Mouse (Mus musculus): ENCODE data around the gene Ranbp17.

Gene Ranbp17

DNA sequence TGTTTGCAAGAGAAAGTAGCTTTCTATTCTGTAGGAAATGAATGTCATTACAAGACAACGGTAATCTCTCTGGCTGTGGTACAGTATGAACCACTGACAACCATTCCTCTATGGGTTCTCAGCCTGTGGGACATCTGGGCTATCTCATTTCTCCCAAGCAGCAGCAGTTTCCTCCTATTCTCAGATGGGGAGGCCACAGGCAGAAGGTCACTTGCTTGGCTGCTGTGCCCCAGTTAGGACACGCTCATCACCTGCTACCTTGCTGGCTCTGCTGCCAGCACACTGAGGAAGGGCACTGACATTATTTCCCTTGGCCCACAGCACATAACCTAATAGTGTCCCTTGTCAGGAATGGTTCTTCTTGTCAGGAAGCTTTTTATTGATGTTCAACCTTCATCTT lies 285.4 kb downstream of the Ranbp17 start:
- no peak for DNase-seq

DNA sequence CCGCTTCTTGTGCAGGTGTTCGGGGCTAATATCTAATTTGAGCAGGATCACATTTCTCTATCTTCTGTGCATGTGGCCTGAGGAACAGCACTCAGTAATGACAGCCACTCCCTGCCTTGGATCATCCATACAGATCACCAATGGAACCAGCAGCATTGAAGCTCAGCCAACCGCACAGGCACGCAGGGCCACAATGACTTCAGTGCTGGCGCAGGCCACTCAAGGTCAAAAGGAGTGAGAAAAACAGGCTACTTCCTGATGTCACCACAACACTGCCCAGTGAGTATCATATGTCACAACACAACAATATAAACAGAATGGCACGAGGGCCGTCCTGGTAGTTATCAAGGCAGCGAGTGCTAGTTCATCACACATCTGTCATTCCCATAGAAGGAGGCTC lies 287.0 kb downstream of the Ranbp17 start:
- DNase-seq = no peak

DNA sequence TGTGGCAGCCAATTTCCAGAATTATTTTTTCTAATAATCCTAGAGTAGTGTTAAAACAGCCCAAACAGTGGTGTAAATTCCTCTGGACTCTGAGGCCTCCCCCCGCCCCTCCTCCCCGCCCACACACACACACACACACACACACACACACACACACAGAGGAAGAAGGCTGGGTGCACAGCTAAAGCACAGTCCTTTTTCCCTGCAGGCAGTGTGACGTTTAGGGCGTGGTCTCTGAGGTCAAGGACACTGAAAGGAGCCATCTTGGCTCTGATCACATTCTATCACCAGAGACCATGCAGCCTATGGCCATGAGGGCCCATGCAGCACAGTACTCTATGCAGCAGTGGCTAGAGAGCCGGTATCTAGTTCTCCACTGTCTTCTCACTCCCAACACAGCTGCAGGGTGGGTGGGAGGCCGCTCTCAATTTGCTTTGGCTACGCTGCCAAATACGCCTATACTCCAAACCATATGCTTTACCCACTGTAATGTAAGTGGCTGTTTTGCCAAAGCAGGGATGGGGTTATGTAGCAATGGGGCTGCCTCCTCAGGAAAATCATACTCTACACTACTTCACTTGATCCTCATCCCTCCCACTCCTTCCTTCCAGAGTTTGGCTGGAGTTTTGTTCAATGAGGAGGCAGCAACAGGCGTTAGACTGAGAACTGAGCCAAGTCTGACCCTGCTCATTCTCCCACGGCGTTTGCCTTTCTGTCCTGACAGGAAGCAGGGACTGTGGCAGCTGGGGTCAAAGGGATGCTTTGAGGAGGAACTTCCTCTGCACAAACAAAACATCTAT lies 291.8 kb downstream of the Ranbp17 start:
- DNase-seq = no peak

DNA sequence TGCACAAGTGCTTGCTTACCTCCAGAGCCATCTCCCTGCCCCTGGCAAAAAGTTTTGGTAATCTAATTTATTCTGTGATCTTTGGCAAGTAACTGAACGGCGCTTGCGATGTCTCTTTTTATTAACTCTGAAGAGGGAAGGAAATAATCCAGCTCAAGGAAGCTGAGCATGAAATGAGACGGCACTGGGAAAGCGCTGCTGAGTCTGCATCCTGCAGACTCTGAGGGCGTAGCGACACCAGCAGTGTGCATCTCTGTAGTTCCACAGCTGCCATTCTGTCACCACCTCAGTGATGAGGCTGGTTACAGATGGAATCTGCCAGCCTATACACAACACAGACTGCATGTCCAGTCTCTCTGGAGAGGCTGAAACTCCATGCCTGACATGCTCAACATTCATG lies 292.8 kb downstream of the Ranbp17 start:
- DNase-seq = no peak

DNA sequence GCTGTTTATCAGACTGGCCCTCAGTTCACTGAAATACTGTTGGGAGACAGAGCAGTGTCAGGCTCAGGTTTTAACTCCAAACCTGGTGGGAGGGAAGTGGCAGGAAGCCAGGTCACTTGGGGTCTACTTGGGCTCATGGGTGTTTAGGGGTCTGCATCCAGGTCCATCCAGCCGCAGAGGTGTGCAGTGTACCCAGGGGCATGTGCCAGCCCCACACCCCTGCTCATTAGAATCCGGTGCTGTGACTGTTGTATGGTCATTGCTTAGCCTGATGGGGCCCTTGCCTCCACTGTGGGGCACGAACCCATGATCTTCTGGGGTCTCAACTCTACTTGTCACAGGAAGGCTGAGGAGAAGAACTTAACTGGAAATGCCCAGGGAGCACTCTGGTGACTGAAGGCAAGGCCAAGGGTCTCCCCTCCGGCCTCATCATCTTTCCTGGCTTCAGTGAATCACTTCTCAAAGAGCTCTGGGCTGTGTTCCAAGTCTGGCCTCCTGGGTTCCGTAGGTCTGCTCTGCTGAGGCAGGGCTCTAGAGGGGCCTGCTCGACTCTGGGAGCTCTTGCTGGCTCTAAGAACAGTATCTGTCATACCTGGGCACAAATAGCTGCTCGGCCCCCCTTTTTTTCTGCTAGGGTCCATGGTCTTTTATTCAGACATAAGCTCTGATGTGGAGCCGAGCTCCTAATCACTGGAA lies 296.0 kb downstream of the Ranbp17 start:
- DNase-seq = no peak

DNA sequence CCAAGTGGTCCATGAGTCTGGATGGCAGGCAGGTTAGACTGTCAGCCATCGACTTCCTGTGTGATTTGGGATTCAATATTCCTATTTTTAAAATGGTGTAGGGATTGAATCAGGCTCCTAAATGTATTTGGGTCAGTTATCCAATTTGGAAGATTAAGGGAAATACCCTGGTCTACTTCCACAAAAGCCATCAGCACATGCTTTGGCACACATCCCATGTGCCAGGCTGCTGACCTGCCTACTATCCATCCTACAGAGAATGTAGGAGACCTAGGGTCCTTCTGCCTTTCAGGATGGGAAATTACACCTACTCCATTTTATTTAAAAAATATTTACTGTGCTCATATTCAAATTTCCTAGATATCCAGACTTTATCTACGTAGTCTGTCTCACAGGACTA lies 306.1 kb downstream of the Ranbp17 start:
- no peak for DNase-seq

DNA sequence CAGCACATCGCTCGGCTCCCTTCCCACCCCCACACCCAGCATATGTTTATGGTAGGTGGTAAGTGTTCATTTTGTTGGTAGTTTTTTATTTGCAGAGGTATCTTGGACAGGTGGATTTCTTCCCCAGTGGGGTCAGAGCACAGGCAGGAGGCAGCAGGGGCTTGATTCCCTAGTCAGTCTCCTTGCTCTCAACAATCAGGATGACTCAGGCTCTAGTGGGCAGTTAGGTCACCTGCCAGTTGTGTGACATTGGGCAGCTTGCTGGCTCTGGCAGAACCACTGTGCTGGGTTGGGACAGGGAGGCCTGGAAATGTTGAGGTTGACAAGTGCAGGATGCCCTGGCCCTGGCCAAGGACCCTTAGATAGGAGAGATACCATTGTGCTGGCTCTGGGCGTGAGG lies 308.6 kb downstream of the Ranbp17 start:
- no peak for DNase-seq

DNA sequence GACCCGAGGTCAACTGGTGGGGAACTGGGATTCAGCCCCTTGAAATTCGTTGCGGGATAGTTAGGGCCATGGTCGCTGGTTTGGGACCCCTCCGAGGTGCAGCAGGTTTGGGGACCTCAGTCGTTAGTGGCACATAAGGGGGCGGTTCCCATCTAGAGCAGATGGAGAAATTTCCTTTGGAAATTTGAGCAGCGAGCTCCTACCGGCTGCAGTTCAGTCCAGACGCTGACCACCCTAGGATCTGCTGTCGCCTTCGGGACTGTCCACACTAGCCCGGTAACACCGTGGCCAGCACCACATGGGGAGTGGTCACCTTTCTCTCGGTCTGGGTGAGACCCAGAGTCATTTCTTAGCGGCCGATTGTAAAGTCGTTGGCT lies 309.2 kb downstream of the Ranbp17 start:
- DNase-seq = no peak

DNA sequence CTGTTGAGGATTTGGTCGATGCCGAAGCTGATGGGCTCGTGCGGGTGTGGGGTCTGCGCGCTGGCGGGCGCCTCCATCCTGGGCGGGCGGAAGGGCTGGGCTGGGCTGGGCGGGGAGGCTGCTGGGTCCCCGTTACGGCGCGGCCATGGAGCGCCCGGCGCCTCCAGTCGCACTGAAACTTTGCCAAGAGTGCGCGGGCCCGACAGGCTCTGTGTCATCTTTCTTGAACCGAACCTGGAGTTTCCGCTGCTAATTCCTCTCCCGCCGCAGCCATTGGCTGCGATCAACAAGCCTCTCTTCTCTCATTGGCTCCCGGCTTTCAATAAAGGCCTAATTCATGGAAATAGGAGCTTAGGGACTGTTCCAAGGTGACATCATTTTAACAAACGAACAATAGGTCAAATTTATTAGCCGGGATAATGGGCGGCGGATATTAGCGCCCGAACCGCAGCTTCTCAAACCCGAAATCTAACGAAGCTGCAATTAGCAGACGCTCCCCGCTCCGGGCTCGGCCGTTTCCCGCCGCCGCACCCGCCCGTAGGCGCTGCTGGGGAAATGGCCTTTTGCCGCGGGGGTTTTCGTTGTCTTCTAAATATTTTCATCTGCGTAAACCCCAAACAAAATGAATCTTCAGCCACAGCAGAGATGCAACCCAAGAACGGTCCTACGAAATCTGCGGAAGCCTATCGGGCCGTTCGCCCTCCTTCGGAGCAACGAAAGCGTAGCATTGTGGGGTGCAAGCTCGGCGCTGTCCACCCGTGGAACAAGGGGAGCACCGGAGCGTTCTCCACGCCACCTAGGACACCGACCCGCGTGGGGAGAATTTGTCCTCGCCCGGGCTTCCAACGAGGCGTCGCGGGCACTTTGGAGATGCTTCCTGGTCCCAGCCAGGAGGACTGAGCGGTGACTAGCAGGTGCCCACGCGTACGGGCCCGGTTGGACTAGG lies 309.9 kb downstream of the Ranbp17 start, which contains the start of gene Tlx3:
TSS of gene Tlx3 (minus strand) at position 207 of the 946 bp plus-strand sequence.
- no peak for DNase-seq

DNA sequence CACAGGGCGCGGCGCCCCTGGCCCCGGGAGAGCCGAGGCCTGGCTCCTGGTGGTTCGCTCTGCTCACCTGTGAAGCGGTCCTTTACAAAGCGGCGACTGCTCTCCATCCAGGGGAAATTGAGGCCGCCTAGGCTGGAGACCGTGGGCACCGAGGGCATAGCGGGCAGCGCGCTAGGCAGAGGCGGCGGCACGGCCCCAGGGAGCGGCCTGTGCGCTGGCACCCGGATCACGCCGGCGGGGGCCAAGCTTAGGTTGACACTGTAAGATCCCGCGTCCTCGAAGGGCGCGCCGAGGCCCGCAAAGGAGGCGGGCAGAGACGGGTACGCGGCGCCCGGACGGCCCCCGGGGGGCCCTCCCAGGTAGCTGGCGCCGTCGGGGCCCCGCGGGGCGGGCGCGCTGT lies 310.6 kb downstream of the Ranbp17 start:
- no peak for DNase-seq

DNA sequence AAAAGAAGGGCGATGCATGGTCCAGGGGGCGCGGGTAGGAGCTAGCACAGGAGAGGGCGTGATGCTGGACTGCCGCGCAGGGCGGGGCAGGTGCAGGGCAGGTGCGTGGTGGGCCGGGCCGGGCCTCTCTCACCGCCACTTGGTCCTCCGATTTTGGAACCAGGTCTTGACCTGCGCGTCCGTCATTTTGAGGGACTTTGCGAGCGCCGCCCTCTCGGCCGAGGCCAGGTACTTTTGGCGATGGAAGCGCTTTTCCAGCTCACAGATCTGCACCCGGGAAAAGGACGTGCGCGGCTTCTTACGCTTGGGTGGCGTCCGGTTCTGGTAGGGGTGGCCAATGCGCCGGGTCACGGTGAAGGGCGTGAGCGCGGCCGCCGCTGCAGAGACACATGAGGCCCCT lies 311.2 kb downstream of the Ranbp17 start:
- no peak for DNase-seq

DNA sequence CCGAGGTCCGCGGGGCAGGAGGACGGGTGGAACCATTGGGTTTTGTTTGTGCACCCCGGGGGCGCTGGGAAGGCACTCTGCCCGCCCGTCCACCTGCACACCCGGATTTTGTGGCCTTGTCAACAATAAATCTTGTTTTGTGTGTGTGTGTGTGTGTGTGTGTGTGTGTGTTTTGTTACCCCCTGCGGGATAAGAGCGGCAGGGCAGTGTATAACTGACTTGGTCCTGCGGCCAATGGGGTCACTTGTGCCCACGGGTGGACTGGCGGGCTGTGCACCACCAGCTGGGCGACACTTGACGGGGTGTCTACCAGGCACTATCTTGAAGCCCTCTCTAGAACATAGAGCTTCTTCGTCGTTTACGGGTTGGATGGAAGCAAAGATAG lies 311.9 kb downstream of the Ranbp17 start:
- DNase-seq = no peak

DNA sequence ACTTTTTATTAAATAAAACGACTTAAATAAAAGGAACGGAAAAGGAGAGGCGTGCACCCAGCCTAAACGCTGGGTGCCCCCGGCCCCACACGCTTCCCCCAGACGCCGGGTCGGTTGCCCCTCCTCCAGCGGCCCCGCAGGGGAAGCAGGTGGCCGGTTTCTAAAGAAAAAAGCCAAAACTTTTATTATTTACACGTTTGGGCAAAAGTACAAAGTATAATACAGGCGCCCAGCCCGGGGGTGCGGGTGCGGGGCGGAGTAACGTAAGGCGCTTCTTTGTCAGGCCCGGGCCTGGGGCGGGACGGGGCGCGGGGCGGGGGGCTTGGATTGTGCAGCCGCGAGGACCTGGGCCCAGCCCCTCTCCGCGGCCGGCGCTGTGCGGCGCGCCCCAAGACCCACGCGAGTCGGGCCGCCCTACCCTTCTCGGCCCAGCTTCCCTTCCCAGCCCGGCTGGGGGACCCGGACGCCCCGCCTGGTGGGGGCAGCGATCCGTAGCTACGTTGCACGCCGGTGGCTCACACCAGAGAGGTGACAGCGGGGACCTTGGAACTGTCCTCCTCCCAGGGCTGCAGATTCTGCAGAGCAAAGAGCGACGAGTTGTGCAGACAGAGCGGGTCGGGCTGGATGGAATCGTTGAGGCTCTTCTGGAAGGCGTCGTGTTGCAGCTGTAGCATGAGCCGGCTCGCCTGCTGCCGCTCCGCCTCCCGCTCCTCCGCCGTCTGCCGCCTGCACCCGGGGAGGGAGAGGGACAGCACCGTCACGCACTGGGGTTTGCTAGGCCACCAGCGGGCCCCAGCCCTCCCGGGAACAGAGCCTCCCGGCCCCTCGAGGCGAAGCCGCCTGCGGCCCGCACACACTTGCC lies 312.6 kb downstream of the Ranbp17 start:
- DNase-seq = no peak

DNA sequence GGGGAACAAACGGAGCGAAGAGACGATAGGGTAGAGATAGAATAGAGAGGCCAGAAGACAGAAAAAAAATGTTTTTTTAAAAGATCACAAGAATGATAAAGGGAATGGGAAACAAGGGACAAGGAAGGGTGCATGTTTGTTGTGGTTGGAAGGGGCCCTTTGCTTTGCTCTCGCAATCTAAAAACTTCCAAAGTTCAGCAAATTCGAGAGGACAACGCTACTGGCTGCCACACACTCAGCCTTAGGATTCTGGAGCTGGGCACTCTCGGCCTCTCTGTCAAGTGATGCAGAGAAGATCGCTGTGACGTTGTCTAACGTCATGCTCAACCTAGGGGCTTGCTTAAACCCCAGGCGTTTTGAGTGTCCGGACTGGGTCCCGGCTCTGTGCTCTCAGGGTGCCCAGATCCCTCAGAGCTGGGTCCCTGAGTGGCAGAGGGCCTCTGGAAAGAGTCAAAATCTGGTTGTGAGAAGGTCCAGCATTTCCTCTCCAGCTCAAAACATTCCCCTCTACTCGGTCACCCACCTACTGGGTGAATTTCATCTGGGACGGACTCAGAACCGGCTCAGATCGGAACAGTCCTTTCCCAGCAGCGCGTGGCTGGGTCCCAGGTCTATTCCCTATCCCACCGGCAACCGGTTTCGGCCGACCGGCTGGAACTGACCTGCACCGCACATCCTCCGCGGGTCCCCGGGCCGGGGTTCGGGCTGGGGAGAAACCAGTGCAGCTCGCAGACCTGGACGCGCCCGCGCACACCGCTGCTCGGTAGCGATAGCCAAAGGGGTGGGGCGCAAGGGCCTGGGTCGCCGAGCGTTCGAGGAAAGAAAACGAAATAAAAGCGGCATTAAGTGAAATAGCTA lies 313.4 kb downstream of the Ranbp17 start:
- no peak for DNase-seq

DNA sequence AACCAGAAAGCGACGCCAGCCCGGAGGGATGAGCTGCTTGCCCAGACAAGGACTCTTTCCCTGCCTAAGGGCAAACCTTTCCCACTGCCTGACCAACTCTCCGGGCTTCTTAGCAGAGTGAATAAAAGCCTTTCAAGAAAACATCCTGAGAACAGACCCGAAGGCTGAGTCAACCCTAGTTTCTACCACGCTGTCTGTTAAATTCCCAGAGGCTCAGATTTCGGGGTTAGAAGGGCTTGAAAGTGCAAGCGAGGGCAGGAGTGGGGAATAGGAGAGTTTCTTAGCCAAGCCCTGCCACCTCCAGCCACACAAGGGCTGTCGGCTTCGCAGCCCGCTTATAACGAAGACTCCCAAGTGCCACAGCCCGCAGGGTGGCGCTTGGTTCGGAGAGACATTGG lies 314.4 kb downstream of the Ranbp17 start:
- DNase-seq = no peak

DNA sequence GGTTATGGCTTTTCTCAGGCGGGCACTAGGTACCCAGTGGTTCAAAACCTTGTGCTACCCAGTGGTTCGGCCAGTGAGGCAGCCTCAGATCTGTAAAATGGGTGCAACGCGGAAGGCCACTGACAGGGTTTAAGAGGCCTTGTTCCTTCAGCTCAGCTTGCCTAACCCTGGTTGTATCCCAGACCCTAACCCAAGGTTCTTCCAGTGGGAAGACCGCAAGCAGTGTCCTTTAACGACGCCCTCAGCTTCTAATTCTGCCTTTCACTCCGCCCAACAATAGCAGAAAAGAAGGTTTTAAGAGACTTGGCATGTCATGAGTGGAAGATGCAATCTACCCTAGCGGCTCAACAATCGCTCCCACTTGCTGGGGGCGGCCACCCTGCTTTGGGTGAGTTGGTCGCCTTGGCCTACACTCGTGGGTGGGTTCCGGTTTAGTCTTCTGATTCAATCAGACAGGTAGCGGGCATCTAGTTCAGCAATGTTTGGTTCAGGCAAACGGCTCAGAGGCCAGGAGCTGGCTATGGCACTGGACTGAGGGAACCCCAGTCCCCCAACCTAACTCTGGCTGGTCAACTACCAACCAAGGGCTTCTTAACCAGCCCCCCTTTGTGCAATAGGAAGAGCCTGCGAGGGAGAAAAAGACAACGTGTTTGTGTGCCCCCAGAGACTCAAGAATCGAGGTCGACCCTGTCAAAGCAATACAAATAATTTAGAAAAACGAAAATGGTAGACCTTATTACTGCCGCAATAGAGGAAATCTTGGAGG lies 315.0 kb downstream of the Ranbp17 start:
- DNase-seq = no peak

DNA sequence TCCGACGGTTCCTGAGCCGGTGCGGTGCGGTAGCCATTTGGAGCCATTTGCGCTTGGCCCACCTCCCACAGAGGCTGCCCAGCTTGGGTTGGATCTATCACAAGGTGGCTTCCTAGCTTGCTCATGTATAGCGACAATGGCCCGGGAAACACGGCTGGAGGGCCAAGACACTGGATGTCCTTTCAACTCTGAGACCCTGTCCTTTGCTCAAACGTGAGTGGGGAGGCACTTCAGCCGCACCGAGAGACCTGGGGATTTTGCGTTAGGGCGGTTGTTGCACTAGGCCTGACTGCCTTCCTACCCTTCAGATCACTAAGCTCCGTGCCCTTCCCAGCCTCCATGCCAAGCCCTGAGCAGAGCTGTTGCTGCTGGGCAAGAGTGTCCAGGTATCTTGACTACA lies 315.9 kb downstream of the Ranbp17 start:
- DNase-seq = no peak

DNA sequence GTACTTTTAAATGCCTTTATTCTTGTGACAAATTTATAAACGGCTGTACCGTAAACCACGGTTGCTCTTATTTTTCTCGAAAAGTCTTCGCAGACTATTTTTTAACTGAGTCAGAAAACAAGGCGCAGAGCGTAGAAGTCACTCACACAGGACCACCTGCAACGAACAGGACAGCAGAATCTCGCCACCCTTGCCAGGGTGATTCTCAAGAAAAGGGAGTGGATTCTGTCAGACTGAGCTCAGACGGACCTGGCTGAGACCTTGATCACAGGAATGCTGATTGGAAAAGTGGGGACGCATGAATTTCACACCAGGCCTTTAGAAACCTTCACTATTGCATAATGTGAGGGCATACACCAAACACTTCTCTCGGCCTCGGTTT lies 316.4 kb downstream of the Ranbp17 start:
- DNase-seq = no peak

DNA sequence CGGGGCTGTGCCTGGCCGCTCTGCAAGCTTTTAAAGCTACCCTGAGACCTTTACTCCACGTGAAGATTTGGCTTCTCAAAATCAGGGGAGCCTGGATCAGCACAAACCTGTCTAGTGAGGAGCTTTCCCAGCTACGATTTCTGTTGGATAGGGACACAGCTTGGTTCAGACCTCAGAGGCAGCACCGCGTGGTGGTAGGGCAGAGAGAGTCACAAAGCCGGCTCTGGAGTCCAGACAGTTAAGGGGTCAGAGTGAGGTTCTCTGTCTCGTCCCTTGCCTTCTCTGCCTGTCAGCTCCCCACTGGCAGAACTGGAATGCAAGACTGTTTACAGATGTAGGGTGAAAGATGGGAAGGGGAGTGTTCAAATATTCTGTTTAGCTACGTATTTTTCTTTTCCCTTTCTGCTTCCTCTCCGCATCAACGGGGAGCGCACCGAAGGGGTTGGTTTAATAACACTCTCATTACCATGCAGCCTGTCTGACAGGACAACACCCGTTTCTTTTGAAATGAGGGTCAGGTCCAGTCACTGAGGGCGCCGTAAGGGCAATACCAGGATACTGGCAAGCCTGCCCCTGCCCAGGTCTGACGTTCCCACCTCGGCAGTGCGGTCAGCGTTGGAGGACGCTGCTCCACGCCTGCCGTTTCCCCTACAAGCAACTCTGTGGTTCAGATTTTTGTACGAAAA lies 317.0 kb downstream of the Ranbp17 start:
- DNase-seq = no peak
